Mouse (Mus musculus) liver, embryonic 11.5 days (tissue): ENCODE results near the gene Cldn13. TPM values are rescaled to one million over a fixed set of nuclear protein-coding genes. Genes with fewer than 3 reads are reported as not detected.

Source experiments
- ATAC-seq: fragments of 200-750 bp; cut with Nextera tagmentation; replicated peaks from 2 replicates; pipeline ENCODE4 v1.8.0; 2017; ENCODE audit warnings: moderate number of reproducible peaks, mild to moderate bottlenecking, moderate TSS enrichment, moderate library complexity; ENCODE audit not compliant: low FRiP score
- DNase-seq: peaks from one replicate; pipeline ENCODE4 v3.0.0-alpha.2; 2017; ENCODE audit warnings: low spot score
- H3K27ac ChIP-seq: fragments of 300-500 bp; sonication (generic); 2 replicates; pipeline ENCODE4 v1.5.1; 2014; ENCODE audit warnings: mild to moderate bottlenecking, low read depth, low read length, control low read depth
- H3K27me3 ChIP-seq: fragments of 300-500 bp; sonication (generic); replicated peaks from 2 replicates; pipeline ENCODE4 v1.6.1; 2014; ENCODE audit warnings: low read length, mixed read lengths; ENCODE audit not compliant: control insufficient read depth, insufficient read depth
- H3K36me3 ChIP-seq: fragments of 300-500 bp; sonication (generic); 2 replicates; pipeline ENCODE4 v1.6.1; 2014; ENCODE audit warnings: mild to moderate bottlenecking, low read length, moderate library complexity, mixed read lengths; ENCODE audit not compliant: control insufficient read depth, insufficient read depth
- H3K4me1 ChIP-seq: fragments of 300-500 bp; sonication (generic); replicated peaks from 2 replicates; pipeline ENCODE4 v1.6.1; 2014; ENCODE audit warnings: low read length, mixed read lengths; ENCODE audit not compliant: control insufficient read depth, insufficient read depth
- H3K4me2 ChIP-seq: fragments of 300-500 bp; sonication (generic); 2 replicates; pipeline ENCODE4 v1.6.1; 2014; ENCODE audit warnings: mild to moderate bottlenecking, control low read depth, moderate library complexity
- H3K4me3 ChIP-seq: fragments of 300-500 bp; sonication (generic); 2 replicates; pipeline ENCODE4 v1.5.1; 2014; ENCODE audit warnings: low read depth, low read length, control low read depth
- H3K9ac ChIP-seq: fragments of 300-500 bp; sonication (generic); 2 replicates; pipeline ENCODE4 v1.6.1; 2014; ENCODE audit warnings: low read depth, low read length, control low read depth
- H3K9me3 ChIP-seq: fragments of 300-500 bp; sonication (generic); 2 replicates; pipeline ENCODE4 v1.6.1; 2016; ENCODE audit warnings: low read length, inconsistent platforms, mixed read lengths; ENCODE audit not compliant: control insufficient read depth
- WGBS: fragments of 180-500 bp; shearing (Covaris S2); extraction: QIAGEN DNeasy Blood & Tissue Kit; methylation state at CpG from one replicate; pipeline ENCODE4 v1.1.7; 2014; 5-methylcytosine and 5-hydroxymethylcytosine counted together
- polyA plus RNA-seq: library from polyadenylated mRNA; unstranded; fragments of >200 nt; fragmentation: Nextera tagmentation; extraction: Ambion mirVana; gene quantifications from 2 replicates; pipeline ENCODE4 v1.2.1, GENCODE M21; 2014

Gene Cldn13
- polyA plus RNA-seq, 1 experiment from 2014 or later = 115 TPM

- no peak for DNase-seq
- Histone ChIP-seq H3K4me3 (no peak overlapping the region), H3K27me3 (no peaks in the 10 kb centered on the region), H3K4me2 (no peak overlapping the region), H3K9me3 (no peaks in the 10 kb centered on the region), H3K4me1 (0 out of 2 replicates have a peak, but pooled peaks cover 2% of the 10 kb centered on the region), H3K36me3 (no peaks in the 10 kb centered on the region), H3K27ac (no peak overlapping the region), H3K9ac (no peak overlapping the region)
- 87% methylated on average over 2 of the region's 2 CpGs for WGBS
- ATAC-seq = no peak
Observed at GRCm38 (mm10) chr5:134929988-134930387, 14.7 kb upstream of the Cldn13 start.

GRCm38 (mm10) chr5:134926726-134927125, 11.4 kb upstream of the Cldn13 start:
- 70% methylated on average over 4 of the region's 4 CpGs for WGBS
- H3K9ac ChIP-seq = no peak overlapping the region
- no peaks in the 10 kb centered on the region for H3K4me1 ChIP-seq
- H3K27me3 ChIP-seq = no peaks in the 10 kb centered on the region
- H3K27ac ChIP-seq = no peak overlapping the region
- H3K4me2 ChIP-seq = no peak overlapping the region
- no peaks in the 10 kb centered on the region for H3K9me3 ChIP-seq
- no peak overlapping the region for H3K4me3 ChIP-seq
- H3K36me3 ChIP-seq = no peaks in the 10 kb centered on the region
- DNase-seq (no peak), ATAC-seq (no peak)

GRCm38 (mm10) chr5:134923141-134923540, 7.8 kb upstream of the Cldn13 start:
- no peaks in the 10 kb centered on the region for H3K9me3 ChIP-seq
- H3K36me3 ChIP-seq = no peaks in the 10 kb centered on the region
- H3K4me3 ChIP-seq = no peak overlapping the region
- no peak for ATAC-seq
- H3K4me1 ChIP-seq = peaks cover 27% of the 10 kb centered on the region
- no peak overlapping the region for H3K4me2 ChIP-seq
- 64% methylated on average over 6 of the region's 6 CpGs for WGBS
- no peak for DNase-seq
- H3K9ac ChIP-seq = no peak overlapping the region
- no peak overlapping the region for H3K27ac ChIP-seq
- H3K27me3 ChIP-seq = no peaks in the 10 kb centered on the region

GRCm38 (mm10) chr5:134921106-134921505, 5.8 kb upstream of the Cldn13 start:
- ATAC-seq = peak; percentile 25; the same call in 1 of the 2 replicates
- H3K9ac ChIP-seq = no peak overlapping the region; the same call in 1 of the 2 replicates
- no peaks in the 10 kb centered on the region for H3K9me3 ChIP-seq
- H3K36me3 ChIP-seq = no peaks in the 10 kb centered on the region
- H3K4me1 ChIP-seq = peaks cover 29% of the 10 kb centered on the region
- H3K27ac ChIP-seq = peak overlapping the region; percentile 88
- no peak overlapping the region for H3K4me3 ChIP-seq
- no peak for DNase-seq
- 73% methylated on average over 8 of the region's 8 CpGs for WGBS
- peak overlapping the region; percentile 1; the same call in 1 of the 2 replicates for H3K4me2 ChIP-seq
- H3K27me3 ChIP-seq = no peaks in the 10 kb centered on the region

GRCm38 (mm10) chr5:134920106-134920687, 4.9 kb upstream of the Cldn13 start:
- Histone ChIP-seq H3K9me3 (no peaks in the 10 kb centered on the region), H3K4me2 (peak overlapping the region; percentile 47), H3K36me3 (no peaks in the 10 kb centered on the region), H3K4me1 (peaks cover 35% of the 10 kb centered on the region), H3K27ac (peak overlapping the region; percentile 88), H3K9ac (peak overlapping the region; percentile 46), H3K4me3 (no peak overlapping the region), H3K27me3 (no peaks in the 10 kb centered on the region)
- ATAC-seq (no peak), DNase-seq (no peak)
- WGBS = 71% methylated on average over 6 of the region's 6 CpGs

- ATAC-seq = peak; percentile 87
- Histone ChIP-seq H3K9ac (no peak overlapping the region), H3K4me3 (no peak overlapping the region), H3K27me3 (no peaks in the 10 kb centered on the region), H3K36me3 (no peaks in the 10 kb centered on the region), H3K4me2 (peak overlapping the region; percentile 47), H3K4me1 (peaks cover 35% of the 10 kb centered on the region), H3K27ac (peak overlapping the region; percentile 88), H3K9me3 (no peaks in the 10 kb centered on the region)
- 34% methylated on average over 3 of the region's 3 CpGs for WGBS
- peak; percentile 48 for DNase-seq
Observed at GRCm38 (mm10) chr5:134919097-134919496, 3.8 kb upstream of the Cldn13 start.

- peak overlapping the region; percentile 47 for H3K4me2 ChIP-seq
- H3K9me3 ChIP-seq = no peaks in the 10 kb centered on the region
- H3K36me3 ChIP-seq = no peaks in the 10 kb centered on the region
- H3K9ac ChIP-seq = 0 out of 2 replicates have a peak overlapping the region, but pooled peaks have one; percentile 26
- H3K4me3 ChIP-seq = no peak overlapping the region
- H3K27ac ChIP-seq = peak overlapping the region; percentile 88
- peaks cover 35% of the 10 kb centered on the region for H3K4me1 ChIP-seq
- peak; percentile 68 for DNase-seq
- WGBS = 48% methylated on average over 16 of the region's 16 CpGs
- H3K27me3 ChIP-seq = no peaks in the 10 kb centered on the region
- ATAC-seq = 0 out of 2 replicates have a peak, but pooled peaks have one; percentile 4
Observed at GRCm38 (mm10) chr5:134918071-134918832, 2.9 kb upstream of the Cldn13 start.

GRCm38 (mm10) chr5:134914510-134914909, 816 bp downstream of the Cldn13 start:
- H3K4me3 ChIP-seq = peak overlapping the region; percentile 64
- WGBS = 61% methylated on average over 8 of the region's 8 CpGs
- no peaks in the 10 kb centered on the region for H3K9me3 ChIP-seq
- peak overlapping the region; percentile 97 for H3K27ac ChIP-seq
- H3K4me2 ChIP-seq = peak overlapping the region; percentile 60
- no peaks in the 10 kb centered on the region for H3K27me3 ChIP-seq
- DNase-seq = no peak
- H3K4me1 ChIP-seq = peaks cover 17% of the 10 kb centered on the region
- H3K36me3 ChIP-seq = no peaks in the 10 kb centered on the region
- H3K9ac ChIP-seq = peak overlapping the region; percentile 82
- no peak for ATAC-seq
